Mouse (Mus musculus) right cerebral cortex, postnatal 10 days (tissue): ENCODE data around the gene Gsk3a.

Source experiments
- DNase-seq, 2 experiments: peaks; one replicate each; pipeline ENCODE4 v3.0.0; 2021; ENCODE audit warnings: low spot score in 2 of 2

The Gsk3a gene

GRCm38 (mm10) chr7:25250141-25250972 lies 12.7 kb upstream of the Gsk3a start, which contains the start of gene Erf:
TSS of gene Erf (minus strand) at chr7:25250761.
- DNase-seq: peak; percentile 96 to 97

- peak; percentile 80 to 85 for DNase-seq
Measured at GRCm38 (mm10) chr7:25249314-25250140, 11.9 kb upstream of the Gsk3a start.

GRCm38 (mm10) chr7:25248846-25249313 lies 11.2 kb upstream of the Gsk3a start:
- no peak for DNase-seq

GRCm38 (mm10) chr7:25248018-25248647 lies 10.5 kb upstream of the Gsk3a start:
- DNase-seq: peak; percentile 89 to 92

GRCm38 (mm10) chr7:25247498-25247897 lies 9.8 kb upstream of the Gsk3a start:
- DNase-seq: no peak

- DNase-seq: peak; percentile 62 to 76
Measured at GRCm38 (mm10) chr7:25246759-25247137, 9.1 kb upstream of the Gsk3a start.

GRCm38 (mm10) chr7:25246079-25246758 lies 8.6 kb upstream of the Gsk3a start:
- DNase-seq: peak; percentile 86 to 89

- DNase-seq: no peak
Measured at GRCm38 (mm10) chr7:25244562-25245369, 7.1 kb upstream of the Gsk3a start.

- no peak for DNase-seq
Measured at GRCm38 (mm10) chr7:25243361-25243760, 5.7 kb upstream of the Gsk3a start.

GRCm38 (mm10) chr7:25241062-25241461 lies 3.4 kb upstream of the Gsk3a start:
- DNase-seq: peak; percentile 85 to 92

- DNase-seq: no peak
Measured at GRCm38 (mm10) chr7:25240631-25241030, 3.0 kb upstream of the Gsk3a start.

GRCm38 (mm10) chr7:25238829-25239623 lies 1.4 kb upstream of the Gsk3a start:
- peak; percentile 93 to 95 for DNase-seq

GRCm38 (mm10) chr7:25238015-25238706 lies 510 bp upstream of the Gsk3a start:
- peak; percentile 96 to 98 for DNase-seq

GRCm38 (mm10) chr7:25235526-25235925 lies 2.1 kb downstream of the Gsk3a start:
- DNase-seq: no peak

- no peak for DNase-seq
Measured at GRCm38 (mm10) chr7:25233061-25233460, 4.6 kb downstream of the Gsk3a start.

GRCm38 (mm10) chr7:25232101-25232648 lies 5.5 kb downstream of the Gsk3a start:
- no peak for DNase-seq

GRCm38 (mm10) chr7:25230690-25231285 lies 6.9 kb downstream of the Gsk3a start:
- no peak for DNase-seq

- no peak for DNase-seq
Measured at GRCm38 (mm10) chr7:25227523-25228300, 9.9 kb downstream of the Gsk3a start.
